Mouse (Mus musculus) stomach, postnatal 0 days (tissue): ENCODE data around the gene Cmah. TPM values are rescaled to one million over a fixed set of nuclear protein-coding genes. Genes with fewer than 3 reads are reported as not detected.

Source experiments
- ATAC-seq: fragments of 200-750 bp; cut with Nextera tagmentation; 2 replicates; pipeline ENCODE4 v1.8.0; 2017; ENCODE audit not compliant: low FRiP score, low TSS enrichment
- DNase-seq: peaks from one replicate; pipeline ENCODE4 v3.0.0-alpha.2; 2016; ENCODE audit warnings: low spot score
- H3K27ac ChIP-seq: fragments of 300-500 bp; sonication (generic); replicated peaks from 2 replicates; pipeline ENCODE4 v1.5.1; 2014; ENCODE audit warnings: mild to moderate bottlenecking, control low read depth
- H3K27me3 ChIP-seq: fragments of 300-500 bp; sonication (generic); 2 replicates; pipeline ENCODE4 v1.6.1; 2014; ENCODE audit warnings: low read length; ENCODE audit not compliant: control insufficient read depth, insufficient read depth
- H3K36me3 ChIP-seq: fragments of 300-500 bp; sonication (generic); 2 replicates; pipeline ENCODE4 v1.6.1; 2014; ENCODE audit warnings: low read length, mixed read lengths; ENCODE audit not compliant: control insufficient read depth, insufficient read depth
- H3K4me1 ChIP-seq: fragments of 300-500 bp; sonication (generic); replicated peaks from 2 replicates; pipeline ENCODE4 v1.6.1; 2014; ENCODE audit warnings: antibody characterized with exemption; ENCODE audit not compliant: control insufficient read depth, insufficient read depth
- H3K4me2 ChIP-seq: fragments of 300-500 bp; sonication (generic); replicated peaks from 2 replicates; pipeline ENCODE4 v1.6.1; 2014; ENCODE audit warnings: low read depth, mild to moderate bottlenecking, control low read depth, moderate library complexity
- H3K4me3 ChIP-seq: fragments of 300-500 bp; sonication (generic); 2 replicates; pipeline ENCODE4 v1.5.1; 2014; ENCODE audit warnings: low read depth, low read length, control low read depth
- H3K9ac ChIP-seq: fragments of 300-500 bp; sonication (generic); 2 replicates; pipeline ENCODE4 v1.6.1; 2014; ENCODE audit warnings: mild to moderate bottlenecking, low read length, control low read depth, mixed read lengths
- H3K9me3 ChIP-seq: fragments of 300-500 bp; sonication (generic); 2 replicates; pipeline ENCODE4 v1.6.1; 2016; ENCODE audit warnings: low read length; ENCODE audit not compliant: control insufficient read depth
- CTCF ChIP-seq: IDR thresholded peaks from 2 replicates; pipeline ENCODE4 v1.5.1; 2016; ENCODE audit warnings: antibody characterized with exemption, low read depth, mild to moderate bottlenecking, moderate library complexity
- EP300 ChIP-seq: optimal IDR thresholded peaks from 2 replicates; pipeline ENCODE3; 2016; ENCODE audit warnings: antibody characterized with exemption
- WGBS: fragments of 180-500 bp; shearing (Covaris S2); extraction: QIAGEN DNeasy Blood & Tissue Kit; methylation state at CpG from one replicate; pipeline ENCODE4 v1.1.7; 2014; 5-methylcytosine and 5-hydroxymethylcytosine counted together
- polyA plus RNA-seq: library from polyadenylated mRNA; unstranded; fragments of >200 nt; fragmentation: Nextera tagmentation; extraction: Ambion mirVana; gene quantifications from 2 replicates; pipeline ENCODE4 v1.2.1, GENCODE M21; 2015

Gene Cmah
- polyA plus RNA-seq, 1 experiment from 2014 or later: 1.3 TPM

DNA sequence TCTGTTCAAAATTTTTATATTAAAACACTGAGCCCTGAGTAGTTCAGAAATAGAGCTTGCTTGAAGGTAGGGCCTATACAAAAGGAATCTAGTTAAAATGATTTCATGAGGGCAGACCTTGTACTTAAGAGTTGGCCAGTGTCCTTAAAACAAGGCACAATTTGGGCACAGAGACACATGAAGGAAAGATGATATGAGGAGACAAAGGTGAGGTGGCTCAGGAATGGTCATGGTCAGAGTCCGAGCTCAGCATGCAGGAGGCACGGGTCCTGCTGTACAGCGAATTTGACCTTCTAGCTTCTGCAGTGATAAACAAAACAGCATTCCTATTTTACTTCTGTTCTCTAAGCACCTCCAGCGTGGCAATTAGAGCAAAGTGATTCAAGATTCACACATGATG lies 118.9 kb downstream of the Cmah start:
- Histone ChIP-seq H3K36me3 (no peaks in the 10 kb centered on the region), H3K4me3 (no peak overlapping the region), H3K27ac (no peak overlapping the region), H3K9ac (no peak overlapping the region), H3K4me1 (no peaks in the 10 kb centered on the region), H3K4me2 (no peak overlapping the region), H3K9me3 (no peaks in the 10 kb centered on the region), H3K27me3 (no peaks in the 10 kb centered on the region)
- 79% methylated on average over 4 of the region's 4 CpGs for WGBS
- DNase-seq: no peak
- no peak for TF ChIP-seq EP300
- TF ChIP-seq CTCF: no peak
- no peak for ATAC-seq

DNA sequence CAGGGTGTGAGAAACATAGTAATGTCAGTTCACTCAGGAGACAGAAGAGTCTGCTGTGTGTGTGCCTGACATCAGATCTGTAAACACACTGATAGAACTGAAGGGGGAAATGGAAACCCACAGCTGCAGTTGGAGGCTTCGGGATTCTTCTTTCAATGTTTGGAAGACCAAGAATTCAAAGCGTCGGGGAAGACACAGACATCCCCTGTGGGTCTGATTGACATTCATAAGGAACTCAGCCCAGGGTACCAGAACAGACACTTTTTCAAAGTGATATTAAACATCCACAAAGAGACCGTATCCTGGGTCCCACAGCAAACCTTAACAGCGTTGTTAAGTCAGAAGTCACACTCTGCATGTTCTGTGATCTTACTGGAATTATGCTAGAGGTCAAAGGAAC lies 119.8 kb downstream of the Cmah start:
- Histone ChIP-seq H3K4me3 (no peak overlapping the region), H3K27ac (no peak overlapping the region), H3K4me1 (no peaks in the 10 kb centered on the region), H3K9me3 (no peaks in the 10 kb centered on the region), H3K27me3 (no peaks in the 10 kb centered on the region), H3K9ac (no peak overlapping the region), H3K4me2 (no peak overlapping the region), H3K36me3 (no peaks in the 10 kb centered on the region)
- DNase-seq (no peak), ATAC-seq (no peak)
- 23% methylated on average over 5 of the region's 5 CpGs for WGBS
- no peak for TF ChIP-seq EP300
- TF ChIP-seq CTCF: no peak

- no peaks in the 10 kb centered on the region for H3K36me3 ChIP-seq
- TF ChIP-seq CTCF (no peak), EP300 (no peak)
- no peak overlapping the region for H3K9ac ChIP-seq
- no peaks in the 10 kb centered on the region for H3K4me1 ChIP-seq
- no peaks in the 10 kb centered on the region for H3K9me3 ChIP-seq
- no peaks in the 10 kb centered on the region for H3K27me3 ChIP-seq
- H3K27ac ChIP-seq: no peak overlapping the region
- no peak overlapping the region for H3K4me2 ChIP-seq
- DNase-seq (no peak), ATAC-seq (no peak)
- no peak overlapping the region for H3K4me3 ChIP-seq
- WGBS: 71% methylated on average over 6 of the region's 6 CpGs
Measured at GRCm38 (mm10) chr13:24448578-24448977, 121.4 kb downstream of the Cmah start.

GRCm38 (mm10) chr13:24451455-24451854 lies 124.3 kb downstream of the Cmah start:
- no peak overlapping the region for H3K9ac ChIP-seq
- ATAC-seq: no peak
- no peak overlapping the region for H3K4me3 ChIP-seq
- no peak overlapping the region for H3K27ac ChIP-seq
- no peaks in the 10 kb centered on the region for H3K9me3 ChIP-seq
- no peaks in the 10 kb centered on the region for H3K27me3 ChIP-seq
- WGBS: 70% methylated on average over 2 of the region's 2 CpGs
- DNase-seq: no peak
- H3K36me3 ChIP-seq: no peaks in the 10 kb centered on the region
- TF ChIP-seq EP300: no peak
- TF ChIP-seq CTCF: no peak
- H3K4me1 ChIP-seq: no peaks in the 10 kb centered on the region
- no peak overlapping the region for H3K4me2 ChIP-seq

GRCm38 (mm10) chr13:24453737-24454136 lies 126.5 kb downstream of the Cmah start:
- Histone ChIP-seq H3K27ac (no peak overlapping the region), H3K36me3 (no peaks in the 10 kb centered on the region), H3K9ac (no peak overlapping the region), H3K4me3 (no peak overlapping the region), H3K27me3 (no peaks in the 10 kb centered on the region), H3K4me1 (no peaks in the 10 kb centered on the region), H3K9me3 (no peaks in the 10 kb centered on the region), H3K4me2 (no peak overlapping the region)
- ATAC-seq (no peak), DNase-seq (no peak)
- WGBS: 85% methylated on average over 5 of the region's 5 CpGs
- TF ChIP-seq CTCF (no peak), EP300 (no peak)

GRCm38 (mm10) chr13:24456385-24456784 lies 129.2 kb downstream of the Cmah start:
- Histone ChIP-seq H3K27me3 (no peaks in the 10 kb centered on the region), H3K9me3 (no peaks in the 10 kb centered on the region), H3K27ac (no peak overlapping the region), H3K9ac (no peak overlapping the region), H3K4me1 (no peaks in the 10 kb centered on the region), H3K36me3 (no peaks in the 10 kb centered on the region), H3K4me3 (no peak overlapping the region), H3K4me2 (no peak overlapping the region)
- DNase-seq: no peak
- ATAC-seq: no peak
- TF ChIP-seq CTCF (no peak), EP300 (no peak)
- 82% methylated on average over 4 of the region's 4 CpGs for WGBS
